Mouse (Mus musculus): ENCODE measurements around the gene Ipo7. TPM values are rescaled to one million over a fixed set of nuclear protein-coding genes. Genes with fewer than 3 reads are reported as not detected.

The Ipo7 gene
- polyA plus RNA-seq, 1 experiment from 2014 or later = 21.9 TPM

Other genes with a start within 250 kb of the Ipo7 start
- 0.29 and 0.80 TPM in 2 replicates for gene Nrip3, start 236.2 kb upstream of the Ipo7 start, polyA plus RNA-seq (2014; fragmentation: Nextera tagmentation; extraction: Ambion mirVana)
- gene Scube2, start 152.6 kb upstream of the Ipo7 start, polyA plus RNA-seq (2014; fragmentation: Nextera tagmentation; extraction: Ambion mirVana) = 0.34 and 0.77 TPM in 2 replicates
- 38.9 and 43.4 TPM in 2 replicates for gene Dennd5a, start 57.8 kb upstream of the Ipo7 start, polyA plus RNA-seq (2014; fragmentation: Nextera tagmentation; extraction: Ambion mirVana)
- 48.7 and 72.5 TPM in 2 replicates for gene Tmem41b, start 31.3 kb upstream of the Ipo7 start, polyA plus RNA-seq (2014; fragmentation: Nextera tagmentation; extraction: Ambion mirVana)
- gene Zfp143, start 42.9 kb downstream of the Ipo7 start, polyA plus RNA-seq (2014; fragmentation: Nextera tagmentation; extraction: Ambion mirVana) = 16.3 and 22.1 TPM in 2 replicates
- 29.4 and 35.7 TPM in 2 replicates for gene Wee1, start 103.8 kb downstream of the Ipo7 start, polyA plus RNA-seq (2014; fragmentation: Nextera tagmentation; extraction: Ambion mirVana)
- gene Swap70, start 203.4 kb downstream of the Ipo7 start, polyA plus RNA-seq (2014; fragmentation: Nextera tagmentation; extraction: Ambion mirVana) = 15.7 and 30.3 TPM in 2 replicates

Data from kidney, embryonic 14.5 days (tissue).